Mouse (Mus musculus) hindbrain, embryonic 10.5 days (tissue): Measurements from ENCODE around the gene Gm14698. TPM values are rescaled to one million over a fixed set of nuclear protein-coding genes. Genes with fewer than 3 reads are reported as not detected.
"Not testable (repeated sequence)": the region's sequence is repeated elsewhere in the genome, so short reads cannot be mapped to it uniquely, and the experiment has no call there.

Experiments
- DNase-seq: peaks from one replicate; pipeline ENCODE4 v3.0.0-alpha.2; 2017; ENCODE audit warnings: low spot score
- H3K27ac ChIP-seq: fragments of 300-500 bp; sonication (generic); 2 replicates; pipeline ENCODE4 v1.5.1; 2016; ENCODE audit warnings: mild to moderate bottlenecking, moderate library complexity
- H3K27me3 ChIP-seq: fragments of 300-500 bp; sonication (generic); 2 replicates; pipeline ENCODE4 v1.6.1; 2016; ENCODE audit warnings: mild to moderate bottlenecking; ENCODE audit not compliant: poor library complexity, insufficient read depth, severe bottlenecking
- H3K36me3 ChIP-seq: fragments of 300-500 bp; sonication (generic); 2 replicates; pipeline ENCODE4 v1.6.1; 2016; ENCODE audit warnings: mild to moderate bottlenecking, moderate library complexity
- H3K4me1 ChIP-seq: fragments of 300-500 bp; sonication (generic); replicated peaks from 2 replicates; pipeline ENCODE4 v1.6.1; 2016; ENCODE audit warnings: mild to moderate bottlenecking
- H3K4me3 ChIP-seq: fragments of 300-500 bp; sonication (generic); 2 replicates; pipeline ENCODE4 v1.5.1; 2016; ENCODE audit warnings: mild to moderate bottlenecking, moderate library complexity
- H3K9me3 ChIP-seq: fragments of 300-500 bp; sonication (generic); 2 replicates; pipeline ENCODE4 v1.6.1; 2016; ENCODE audit warnings: mild to moderate bottlenecking, moderate library complexity
- WGBS: fragments of 180-500 bp; shearing (Covaris S2); methylation state at CpG from one replicate; pipeline ENCODE4 v1.1.7; 2016; 5-methylcytosine and 5-hydroxymethylcytosine counted together
- polyA plus RNA-seq: library from polyadenylated mRNA; unstranded; fragments of >200 nt; fragmentation: Nextera tagmentation; extraction: Ambion mirVana; gene quantifications from 2 replicates; pipeline ENCODE4 v1.2.1, GENCODE M21; 2016

The Gm14698 gene
- 1.9 and 2.7 TPM in 2 replicates for polyA plus RNA-seq

DNA sequence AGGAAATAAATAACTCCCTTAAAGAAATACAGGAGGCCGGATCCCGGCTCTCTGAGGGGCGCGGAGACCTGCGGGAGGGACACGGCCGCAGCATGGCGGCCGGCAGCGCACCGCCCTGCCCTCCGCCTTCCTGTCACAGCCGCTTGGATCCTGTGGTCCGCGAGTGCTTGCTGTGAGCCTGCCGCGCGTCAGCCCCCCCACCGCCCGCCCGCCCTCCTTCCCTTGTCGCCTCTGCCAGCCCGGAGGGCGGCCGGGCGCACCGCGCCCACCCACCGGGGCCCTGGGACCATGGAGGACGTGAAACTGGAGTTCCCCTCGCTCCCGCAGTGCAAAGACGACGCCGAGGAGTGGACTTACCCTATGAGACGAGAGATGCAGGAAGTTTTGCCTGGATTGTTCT is at the start of gene Gm14698:
Gene Gm14698 (plus strand): TSS at position 35 of the 400 bp plus-strand sequence.
- H3K27me3 ChIP-seq, H3K4me1 ChIP-seq, H3K9me3 ChIP-seq, H3K36me3 ChIP-seq: not testable (repeated sequence)
- 17% methylated on average over 32 of the region's 36 CpGs for WGBS
- Histone ChIP-seq H3K27ac (0 out of 2 replicates have a peak within 1 kb of the TSS, but pooled peaks have one; percentile 16), H3K4me3 (peak within 1 kb of the TSS; percentile 42)
- peak; percentile 19 for DNase-seq

DNA sequence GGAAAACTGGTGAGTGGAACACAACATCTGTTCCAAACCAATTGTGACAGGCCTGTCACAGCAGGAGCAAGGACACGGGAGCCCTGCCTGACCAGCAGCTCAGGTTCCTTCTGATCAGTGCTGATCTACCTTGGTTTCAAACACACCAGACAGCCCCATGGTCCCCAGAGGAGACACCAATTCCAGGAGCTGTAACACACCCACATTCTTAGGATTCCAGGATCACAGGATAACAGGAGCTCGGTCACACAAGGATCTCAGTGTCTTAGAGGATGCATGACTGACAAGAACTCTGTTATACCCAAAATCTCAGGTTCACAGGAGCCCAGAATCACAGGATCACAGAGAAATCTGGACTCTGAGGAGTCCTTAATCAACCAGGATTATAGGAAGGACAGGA is 444 bp upstream of the Gm14698 start:
- H3K4me3 ChIP-seq, result peak overlapping the region; percentile 42
- 42% methylated on average over 2 of the region's 2 CpGs for WGBS
- not testable (repeated sequence) for H3K27ac ChIP-seq, H3K9me3 ChIP-seq, H3K4me1 ChIP-seq, H3K27me3 ChIP-seq, H3K36me3 ChIP-seq
- DNase-seq, result peak; percentile 4

GRCm38 (mm10) chrX:68839548-68840444 is 18.9 kb downstream of the Gm14698 start:
- WGBS, result 27% methylated on average over 5 of the region's 5 CpGs
- Histone ChIP-seq H3K4me1 (no peaks in the 10 kb centered on the region), H3K27me3 (no peaks in the 10 kb centered on the region), H3K27ac (no peak overlapping the region), H3K9me3 (no peaks in the 10 kb centered on the region), H3K4me3 (no peak overlapping the region), H3K36me3 (no peaks in the 10 kb centered on the region)
- no peak for DNase-seq

- no peak for DNase-seq
- Histone ChIP-seq H3K27ac (no peak overlapping the region), H3K4me1 (no peaks in the 10 kb centered on the region), H3K27me3 (no peaks in the 10 kb centered on the region), H3K36me3 (no peaks in the 10 kb centered on the region), H3K9me3 (no peaks in the 10 kb centered on the region), H3K4me3 (no peak overlapping the region)
- WGBS, result 41% methylated on average over 2 of the region's 2 CpGs
These were observed 44.3 kb downstream of the Gm14698 start for GRCm38 (mm10) chrX:68865145-68865544.

Other genes with a start within 250 kb of the Gm14698 start
- 49.1 and 55.1 TPM in 2 replicates for gene Fmr1, start 142.6 kb upstream of the Gm14698 start, polyA plus RNA-seq
- 0.26 TPM in 1 of 2 replicates, not detected in the other for gene Fmr1nb, start 59.3 kb upstream of the Gm14698 start, polyA plus RNA-seq
- gene Gm6812, start 72.0 kb downstream of the Gm14698 start, polyA plus RNA-seq, result not detected in 2 replicates